Mouse (Mus musculus) cortical plate, adult 2 months (tissue): ENCODE measurements at regions not wholly inside any gene's neighbourhood (a gene's known extent, or its start where the extent isn't known, plus 50 kb on each side); places are given as distances from the start of the nearest gene placed in this dataset.

Experiments
- H3K27ac ChIP-seq: fragments of 200-500 bp; 2 replicates; pipeline ENCODE4 v1.5.1; 2012; ENCODE audit warnings: low read length, control low read depth, inconsistent platforms; ENCODE audit not compliant: insufficient read depth
- H3K4me1 ChIP-seq: fragments of 200-500 bp; 2 replicates; pipeline ENCODE4 v1.6.1; 2011; ENCODE audit warnings: low read length; ENCODE audit not compliant: control insufficient read depth, insufficient read depth
- H3K4me3 ChIP-seq: fragments of 200-500 bp; 2 replicates; pipeline ENCODE4 v1.5.1; 2011; ENCODE audit warnings: mild to moderate bottlenecking, low read length, control low read depth; ENCODE audit not compliant: insufficient read depth
- CTCF ChIP-seq: fragments of 200-500 bp; IDR thresholded peaks from 2 replicates; pipeline ENCODE4 v1.5.1; 2011; ENCODE audit warnings: mild to moderate bottlenecking, control low read depth, low read length; ENCODE audit not compliant: insufficient read depth; ENCODE audit errors: extremely low read depth
- POLR2A ChIP-seq: fragments of 200-500 bp; IDR thresholded peaks from 2 replicates; pipeline ENCODE4 v1.6.1; 2011; ENCODE audit warnings: mild to moderate bottlenecking, low read length, control low read depth; ENCODE audit not compliant: insufficient read depth; ENCODE audit errors: extremely low read depth

DNA sequence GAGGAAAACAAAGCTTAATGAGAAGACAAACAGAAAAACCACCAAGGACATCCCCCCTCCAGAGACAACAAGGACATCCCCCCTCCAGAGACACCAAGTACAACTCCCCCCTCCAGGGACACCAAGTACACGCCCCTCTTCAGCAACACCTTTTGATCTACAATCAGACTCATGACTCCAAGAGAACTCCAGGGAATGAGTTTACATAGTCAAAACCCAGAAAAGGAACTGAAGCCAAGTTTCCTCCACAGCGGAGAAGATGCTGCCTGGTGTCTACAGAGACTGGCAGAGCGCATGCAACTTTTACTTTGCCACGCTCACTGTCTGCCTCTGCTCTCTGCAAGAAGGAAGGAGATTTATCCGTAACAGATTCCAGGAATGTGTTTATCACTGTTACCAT is 185.7 kb upstream of the Id4 start:
- H3K4me1 ChIP-seq: no peaks in the 10 kb centered on the region
- H3K27ac ChIP-seq: no peak overlapping the region
- no peak for TF ChIP-seq POLR2A
- no peak for TF ChIP-seq CTCF
- H3K4me3 ChIP-seq: no peak overlapping the region

DNA sequence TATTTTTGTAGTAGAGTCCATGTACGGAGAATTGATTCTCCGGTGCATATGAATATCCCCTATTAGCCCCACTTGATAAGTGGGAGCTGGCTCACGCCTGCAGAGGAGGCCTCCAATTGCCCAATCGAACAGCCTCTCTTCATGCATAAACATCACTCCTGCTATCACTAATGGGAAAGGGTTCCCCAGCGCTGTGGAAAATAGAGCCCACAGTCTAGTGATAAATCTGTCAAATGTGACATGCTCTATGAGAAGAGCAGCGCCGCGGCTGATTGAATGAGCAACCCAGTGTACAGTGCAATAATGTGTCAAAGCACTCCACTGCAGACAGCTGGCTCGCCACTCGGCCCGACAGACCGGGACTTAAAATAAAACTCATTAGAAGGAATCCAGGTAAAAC is 182.8 kb upstream of the Id4 start:
- Histone ChIP-seq H3K27ac (no peak overlapping the region), H3K4me3 (no peak overlapping the region), H3K4me1 (no peaks in the 10 kb centered on the region)
- no peak for TF ChIP-seq CTCF

DNA sequence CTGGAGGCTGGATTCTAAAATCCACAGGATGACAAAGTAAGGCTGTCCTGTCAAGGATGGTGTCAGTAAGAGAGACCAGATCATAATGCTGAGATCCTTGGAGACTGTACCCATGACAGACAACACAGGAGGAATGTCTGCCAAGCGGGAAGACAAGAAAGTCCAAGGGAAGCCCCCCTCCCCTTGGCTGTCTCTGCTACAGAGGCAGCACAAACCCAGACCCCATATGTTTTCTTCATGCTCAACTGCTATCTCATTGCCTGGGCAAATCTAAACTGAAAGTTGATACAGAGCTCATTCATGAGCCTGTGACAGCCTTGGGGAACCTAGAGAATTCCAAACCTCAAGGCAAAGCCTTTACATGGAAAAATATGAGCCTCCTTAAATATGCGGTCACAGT is 177.7 kb upstream of the Id4 start:
- H3K4me1 ChIP-seq: no peaks in the 10 kb centered on the region
- TF ChIP-seq CTCF: no peak
- TF ChIP-seq POLR2A: no peak
- no peak overlapping the region for H3K4me3 ChIP-seq
- H3K27ac ChIP-seq: no peak overlapping the region

DNA sequence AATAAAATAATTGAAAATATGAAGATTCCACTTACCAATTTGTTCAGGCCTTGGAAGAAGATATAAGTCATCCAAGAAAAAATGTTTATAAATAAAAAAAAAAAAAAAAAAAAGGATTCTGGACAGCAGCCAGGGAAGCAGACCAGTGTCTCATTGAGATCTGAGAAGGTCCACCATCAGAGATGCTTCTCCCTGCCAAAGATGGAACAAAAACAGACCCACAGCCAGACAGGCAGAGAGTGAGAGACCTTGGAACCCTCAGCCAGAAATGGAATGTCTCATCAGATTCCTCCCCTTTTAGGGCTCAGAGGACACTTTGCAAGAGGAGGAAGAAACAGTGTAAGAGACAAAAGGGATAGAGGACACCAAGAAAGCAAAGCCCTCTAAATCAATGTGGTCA is 177.2 kb upstream of the Id4 start:
- Histone ChIP-seq H3K4me1 (no peaks in the 10 kb centered on the region), H3K4me3 (no peak overlapping the region), H3K27ac (no peak overlapping the region)
- TF ChIP-seq POLR2A: no peak
- TF ChIP-seq CTCF: no peak

DNA sequence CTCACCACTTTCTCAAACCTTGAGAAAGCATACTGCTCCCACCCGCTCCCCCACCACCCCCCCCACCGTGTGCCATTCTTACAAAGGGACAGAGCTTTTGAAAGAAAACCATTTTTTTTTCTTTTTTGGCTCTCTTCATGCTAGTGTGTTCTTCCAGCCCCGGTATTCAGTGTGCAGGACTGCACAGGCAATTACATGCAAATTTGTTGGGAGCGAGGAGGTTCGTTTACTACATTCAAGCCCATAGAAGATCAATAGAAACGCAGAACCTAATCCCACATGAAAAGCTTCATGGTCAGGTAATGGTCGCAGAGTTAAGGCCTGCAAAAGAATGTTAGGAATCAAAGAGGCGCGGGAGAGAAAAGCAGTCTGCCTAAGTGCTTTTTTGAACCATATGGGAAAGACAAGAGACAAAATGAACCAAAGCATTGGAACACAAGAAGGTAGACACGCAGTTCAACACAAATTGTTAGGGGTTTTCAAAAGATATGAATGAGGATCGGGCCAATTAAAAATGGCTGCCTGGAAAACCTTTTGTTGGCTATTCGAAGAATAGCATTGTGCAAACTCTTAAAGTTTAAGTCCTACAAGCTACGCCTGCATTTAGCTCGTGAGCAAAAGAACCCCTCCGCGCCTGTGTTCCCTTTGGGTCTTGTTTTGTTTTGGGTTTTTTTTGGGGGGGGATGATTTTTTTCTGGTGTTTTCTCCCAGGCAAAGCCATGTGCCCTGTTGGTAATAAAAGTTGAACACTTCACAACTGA is 166.6 kb upstream of the Id4 start:
- TF ChIP-seq POLR2A: no peak
- TF ChIP-seq CTCF: no peak
- Histone ChIP-seq H3K4me1 (no peaks in the 10 kb centered on the region), H3K27ac (no peak overlapping the region)

DNA sequence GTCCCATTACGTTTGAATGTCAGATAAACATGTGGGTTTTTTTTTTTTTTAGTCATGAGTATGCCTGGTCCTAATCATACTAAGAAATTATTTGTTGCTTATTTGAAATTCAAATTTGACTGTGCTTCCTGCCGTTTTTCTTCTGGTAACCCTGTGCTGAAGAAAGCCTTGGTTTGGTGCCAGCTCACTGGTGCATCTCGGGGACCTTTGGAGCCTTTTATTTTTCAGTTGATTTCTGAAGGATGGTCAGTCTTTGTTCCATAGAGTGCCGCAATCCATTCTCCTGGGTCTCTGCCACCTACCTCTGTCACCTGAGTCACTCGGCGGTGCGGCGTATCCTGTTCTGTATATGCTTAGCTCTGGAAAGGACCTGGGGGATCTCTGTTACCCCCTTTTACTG is 158.9 kb upstream of the Id4 start:
- Histone ChIP-seq H3K27ac (no peak overlapping the region), H3K4me3 (no peak overlapping the region), H3K4me1 (no peaks in the 10 kb centered on the region)
- no peak for TF ChIP-seq CTCF
- TF ChIP-seq POLR2A: no peak

More for the DNA sequence above, 166.6 kb upstream of the Id4 start:
- no peak overlapping the region for H3K4me3 ChIP-seq

DNA sequence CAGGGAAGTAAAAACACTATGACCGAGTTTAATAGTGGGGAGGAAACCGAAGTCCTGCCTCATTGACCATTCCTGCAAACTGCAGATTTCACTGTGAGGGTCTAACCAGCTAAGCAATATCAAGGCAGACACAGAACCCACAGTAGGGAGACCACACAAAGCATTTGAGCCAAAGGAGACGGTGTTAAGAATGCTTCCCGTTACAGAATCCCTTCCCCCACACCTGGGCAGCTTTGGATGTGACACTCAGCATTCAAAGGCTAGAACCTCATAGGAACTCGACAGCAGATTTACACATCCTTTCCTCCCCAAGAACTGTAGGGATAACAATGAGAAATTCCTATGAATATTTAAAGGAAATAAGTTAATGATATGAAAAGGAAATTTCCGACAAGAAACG is 158.5 kb upstream of the Id4 start:
- Histone ChIP-seq H3K27ac (no peak overlapping the region), H3K4me1 (no peaks in the 10 kb centered on the region), H3K4me3 (no peak overlapping the region)
- no peak for TF ChIP-seq POLR2A
- TF ChIP-seq CTCF: no peak

DNA sequence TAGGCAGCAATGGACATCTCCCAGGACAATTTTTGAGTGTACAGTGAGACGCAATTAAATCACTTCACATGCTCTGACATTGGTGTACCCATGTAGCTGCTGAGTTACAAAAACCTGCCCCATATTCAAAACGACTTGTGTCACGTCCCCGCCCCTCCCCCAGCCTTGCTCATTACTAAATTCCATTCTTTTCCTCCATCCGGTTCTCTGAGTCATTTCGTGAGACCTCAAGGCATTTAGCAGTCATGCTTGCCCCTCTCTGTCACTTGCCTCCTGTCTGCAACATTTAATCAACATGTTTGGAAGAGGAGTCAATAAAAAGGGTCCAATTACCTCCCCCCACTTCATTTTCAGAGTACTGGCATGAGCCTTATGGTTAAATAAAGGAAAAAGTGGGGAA is 156.3 kb upstream of the Id4 start:
- TF ChIP-seq POLR2A: no peak
- TF ChIP-seq CTCF: no peak
- no peak overlapping the region for H3K4me3 ChIP-seq
- H3K4me1 ChIP-seq: no peaks in the 10 kb centered on the region
- no peak overlapping the region for H3K27ac ChIP-seq

DNA sequence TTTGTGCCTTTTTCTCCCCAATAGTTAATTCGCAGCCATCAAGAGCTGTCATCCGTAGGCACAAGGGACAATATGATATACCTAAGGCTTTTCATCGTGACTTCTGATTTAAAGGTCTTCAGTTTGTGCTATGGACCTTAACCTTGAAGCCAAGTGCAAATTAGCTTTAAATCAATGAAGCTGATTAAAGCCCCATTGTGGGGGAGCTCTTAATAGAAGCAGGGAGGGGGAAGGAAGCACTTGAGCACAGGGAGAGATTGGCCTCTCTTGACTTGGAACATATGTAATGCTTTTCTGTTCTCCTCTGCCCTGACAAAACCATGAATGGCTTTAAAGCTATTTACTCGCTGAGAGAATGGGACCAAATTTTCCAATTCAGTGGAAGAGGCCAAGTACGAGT is 154.1 kb upstream of the Id4 start:
- Histone ChIP-seq H3K4me1 (no peaks in the 10 kb centered on the region), H3K4me3 (no peak overlapping the region), H3K27ac (no peak overlapping the region)
- TF ChIP-seq CTCF (no peak), POLR2A (no peak)

DNA sequence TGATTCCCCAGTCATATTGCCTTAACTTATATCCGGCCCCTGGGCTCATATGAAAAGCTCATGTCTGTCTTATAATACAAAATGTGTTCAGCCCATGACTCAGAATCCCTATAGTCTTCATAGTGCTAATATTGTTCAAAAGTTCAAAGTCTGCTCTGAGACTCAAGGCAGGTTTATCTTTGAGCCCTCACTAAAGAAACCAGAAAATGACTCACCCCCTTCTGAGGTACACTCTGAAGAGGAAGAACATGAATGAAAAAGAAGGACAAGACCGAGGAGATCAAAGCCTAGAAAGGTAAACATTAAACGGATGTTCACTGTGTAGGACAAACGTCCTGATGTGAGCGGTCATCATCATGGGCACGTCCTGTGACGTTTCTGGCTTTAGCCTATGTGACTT is 145.1 kb upstream of the Id4 start:
- Histone ChIP-seq H3K4me3 (no peak overlapping the region), H3K4me1 (no peaks in the 10 kb centered on the region), H3K27ac (no peak overlapping the region)
- no peak for TF ChIP-seq POLR2A
- no peak for TF ChIP-seq CTCF
